ENCODE assay signal across 9 mouse cellular contexts in genomic region chr2:145810676-145811075, GRCm38 (mm10).
DNase-seq lines count a peak whose midpoint lies in the region; ATAC-seq and TF ChIP-seq lines count a peak whose summit lies in the region.
"Had no signal": no experiment of that assay in that cellular context is flagged by ENCODE, and none has a peak within 500 bp of the region (broad histone marks: within the 10 kb centered on the region; RNA-seq: fewer than 3 reads in every experiment).

No protein-coding gene starts in this region.

- TF ChIP-seq POLR2A in bone marrow, adult 2 months (IDR thresholded peaks at IDR 0.05; ENCODE audit: borderline replicate concordance, control insufficient read depth, low read depth, low read length): no peak

- no peak overlapping the region for H3K9ac ChIP-seq in limb, embryonic 11.5 days (ENCODE audit: low read length)
- H3K9ac ChIP-seq: heart, embryonic 15.5 days had no signal

- H3K9me3 ChIP-seq in limb, embryonic 11.5 days (ENCODE audit: control insufficient read depth, low read length): no peaks in the 10 kb centered on the region; the same call in 1 of the 2 replicates
- no peaks in the 10 kb centered on the region for H3K9me3 ChIP-seq in limb, embryonic 10.5 days (replicated peaks)

- no peaks in the 10 kb centered on the region for H3K27me3 ChIP-seq in limb, embryonic 11.5 days (ENCODE audit: control insufficient read depth, insufficient read depth, low read length)
- H3K27me3 ChIP-seq in limb, embryonic 10.5 days (ENCODE audit: low read depth, poor library complexity, severe bottlenecking): no peaks in the 10 kb centered on the region
- H3K27me3 ChIP-seq: heart, embryonic 15.5 days had no signal

- H3K27ac ChIP-seq in limb, embryonic 11.5 days (replicated peaks; ENCODE audit: low read depth, low read length): no peak overlapping the region
- no peak overlapping the region for H3K27ac ChIP-seq in limb, embryonic 10.5 days
- no peak overlapping the region for H3K27ac ChIP-seq in bone marrow, adult 2 months (ENCODE audit: control insufficient read depth, insufficient read depth, low read depth, low read length, poor library complexity)
- H3K27ac ChIP-seq: heart, embryonic 15.5 days had no signal

- DNase-seq in adrenal gland, postnatal 14 days: peak; percentile 27
- no peak for DNase-seq in adrenal gland, postnatal 4 days (ENCODE audit: low spot score in 2 of 2)
- DNase-seq in limb, embryonic 11.5 days (ENCODE audit: low spot score): peak; percentile 47
- no peak for DNase-seq in limb, embryonic 10.5 days (ENCODE audit: low spot score)
- DNase-seq in naive thymus-derived CD4-positive, alpha-beta T cell, adult 2 months (ENCODE audit: low read depth): peak; percentile 63
- DNase-seq in urinary bladder, adult 18-20 months (ENCODE audit: low spot score in 2 of 2): no peak
- no peak for DNase-seq in cerebellum, adult 11 months

- ATAC-seq in limb, embryonic 11.5 days (ENCODE audit: insufficient number of reproducible peaks, low FRiP score, low TSS enrichment, low read depth): no peak

- H3K36me3 ChIP-seq in limb, embryonic 11.5 days (ENCODE audit: control insufficient read depth, insufficient read depth, low read length): no peaks in the 10 kb centered on the region
- no peaks in the 10 kb centered on the region for H3K36me3 ChIP-seq in limb, embryonic 10.5 days

- no peak overlapping the region for H3K4me3 ChIP-seq in limb, embryonic 11.5 days (ENCODE audit: low read depth, low read length)
- H3K4me3 ChIP-seq in limb, embryonic 10.5 days: no peak overlapping the region
- H3K4me3 ChIP-seq in bone marrow, adult 2 months (replicated peaks; ENCODE audit: control insufficient read depth, low read depth, low read length): no peak overlapping the region
- H3K4me3 ChIP-seq: heart, embryonic 15.5 days had no signal

- TF ChIP-seq CTCF in bone marrow, adult 2 months (IDR thresholded peaks at IDR 0.05; ENCODE audit: control insufficient read depth, insufficient read depth, low read length): peak; percentile 58

- 59% methylated on average over 5 of the region's 5 CpGs for WGBS in limb, embryonic 11.5 days
- 52% methylated on average over 5 of the region's 5 CpGs for WGBS in limb, embryonic 10.5 days
- WGBS in bone marrow, adult 2 months: 50% methylated on average over 5 of the region's 5 CpGs

- H3K4me2 ChIP-seq in limb, embryonic 11.5 days (ENCODE audit: low read depth, severe bottlenecking): no peak overlapping the region
- H3K4me2 ChIP-seq: heart, embryonic 15.5 days had no signal

- H3K4me1 ChIP-seq in limb, embryonic 11.5 days (ENCODE audit: control insufficient read depth, insufficient read depth, low read length): no peaks in the 10 kb centered on the region
- H3K4me1 ChIP-seq in limb, embryonic 10.5 days: no peaks in the 10 kb centered on the region
- peaks cover 1% of the 10 kb centered on the region; the same call in 1 of the 2 replicates for H3K4me1 ChIP-seq in bone marrow, adult 2 months (ENCODE audit: control insufficient read depth, insufficient read depth, low read length)
- H3K4me1 ChIP-seq: heart, embryonic 15.5 days had no signal

Comparison
In these comparisons a context has a peak if more than half of its experiments do, and no peak if none do; other contexts are left out.
1. DNase-seq: peak in adrenal gland, postnatal 14 days (single experiment), limb, embryonic 11.5 days (single experiment) and naive thymus-derived CD4-positive, alpha-beta T cell, adult 2 months (single experiment); none in adrenal gland, postnatal 4 days (0 of 2), limb, embryonic 10.5 days (single experiment), urinary bladder, adult 18-20 months (0 of 2) and cerebellum, adult 11 months (single experiment).